Mouse (Mus musculus) lung, embryonic 16.5 days (tissue): ENCODE measurements around the gene Cilp. TPM values are rescaled to one million over a fixed set of nuclear protein-coding genes. Genes with fewer than 3 reads are reported as not detected.

ENCODE experiments used
- ATAC-seq: fragments of 200-750 bp; cut with Nextera tagmentation; 2 replicates; pipeline ENCODE4 v1.8.0; 2017; ENCODE audit warnings: low read depth, mild to moderate bottlenecking, moderate library complexity
- H3K27ac ChIP-seq: fragments of 300-500 bp; sonication (generic); 2 replicates; pipeline ENCODE4 v1.5.1; 2014; ENCODE audit warnings: mild to moderate bottlenecking, control low read depth, low read length
- H3K27me3 ChIP-seq: fragments of 300-500 bp; sonication (generic); 2 replicates; pipeline ENCODE4 v1.6.1; 2014; ENCODE audit warnings: low read depth, low read length, mixed read lengths; ENCODE audit not compliant: control insufficient read depth, insufficient read depth
- H3K36me3 ChIP-seq: fragments of 300-500 bp; sonication (generic); 2 replicates; pipeline ENCODE4 v1.6.1; 2014; ENCODE audit warnings: low read length; ENCODE audit not compliant: control insufficient read depth, insufficient read depth
- H3K4me1 ChIP-seq: fragments of 300-500 bp; sonication (generic); replicated peaks from 2 replicates; pipeline ENCODE4 v1.6.1; 2014; ENCODE audit warnings: low read length, mixed read lengths; ENCODE audit not compliant: control insufficient read depth, insufficient read depth
- H3K4me2 ChIP-seq: fragments of 300-500 bp; sonication (generic); 2 replicates; pipeline ENCODE4 v1.6.1; 2014; ENCODE audit warnings: low read depth, low read length, control low read depth
- H3K4me3 ChIP-seq: fragments of 300-500 bp; sonication (generic); 2 replicates; pipeline ENCODE4 v1.5.1; 2014; ENCODE audit warnings: mild to moderate bottlenecking, low read length, control low read depth
- H3K9ac ChIP-seq: fragments of 300-500 bp; sonication (generic); 2 replicates; pipeline ENCODE4 v1.6.1; 2014; ENCODE audit warnings: low read length, control low read depth
- H3K9me3 ChIP-seq: fragments of 300-500 bp; sonication (generic); 2 replicates; pipeline ENCODE4 v1.6.1; 2016; ENCODE audit warnings: low read length; ENCODE audit not compliant: control insufficient read depth
- WGBS: fragments of 180-500 bp; shearing (Covaris S2); extraction: QIAGEN DNeasy Blood & Tissue Kit; methylation state at CpG from one replicate; pipeline ENCODE4 v1.1.7; 2014; 5-methylcytosine and 5-hydroxymethylcytosine counted together
- polyA plus RNA-seq: library from polyadenylated mRNA; unstranded; fragments of >200 nt; fragmentation: Nextera tagmentation; extraction: Ambion mirVana; gene quantifications from 2 replicates; pipeline ENCODE4 v1.2.1, GENCODE M21; 2015

The Cilp gene
- polyA plus RNA-seq, 1 experiment from 2014 or later: 0.19 TPM

DNA sequence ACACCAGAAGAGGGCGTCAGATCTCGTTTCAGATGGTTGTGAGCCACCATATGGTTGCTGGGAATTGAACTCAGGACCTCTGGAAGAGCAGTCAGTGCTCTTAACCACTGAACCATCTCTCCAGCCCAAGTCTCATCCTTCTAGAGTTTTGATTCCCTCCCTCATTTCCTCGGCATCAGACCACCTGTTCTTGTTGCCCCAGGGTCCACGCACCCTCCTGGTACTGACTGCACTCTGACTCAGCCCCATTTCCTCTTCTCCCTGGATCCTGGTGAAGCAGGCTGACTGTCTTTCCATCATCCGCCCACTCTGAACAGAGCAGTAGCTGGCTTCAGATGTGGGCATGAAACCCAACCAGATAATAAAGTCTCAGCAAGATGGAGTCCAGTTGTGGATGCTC is 23.0 kb upstream of the Cilp start:
- no peak overlapping the region for H3K9ac ChIP-seq
- no peak overlapping the region for H3K4me2 ChIP-seq
- H3K27ac ChIP-seq: no peak overlapping the region
- no peaks in the 10 kb centered on the region for H3K36me3 ChIP-seq
- no peaks in the 10 kb centered on the region for H3K9me3 ChIP-seq
- WGBS: 63% methylated on average over 5 of the region's 5 CpGs
- H3K27me3 ChIP-seq: no peaks in the 10 kb centered on the region
- ATAC-seq: no peak
- H3K4me1 ChIP-seq: peaks cover 8% of the 10 kb centered on the region
- no peak overlapping the region for H3K4me3 ChIP-seq

GRCm38 (mm10) chr9:65243249-65243648 is 21.7 kb upstream of the Cilp start:
- H3K4me3 ChIP-seq: no peak overlapping the region
- H3K9me3 ChIP-seq: no peaks in the 10 kb centered on the region
- no peaks in the 10 kb centered on the region for H3K36me3 ChIP-seq
- 0 out of 2 replicates have a peak overlapping the region, but pooled peaks have one; percentile 3 for H3K27ac ChIP-seq
- H3K9ac ChIP-seq: no peak overlapping the region
- H3K4me1 ChIP-seq: peaks cover 12% of the 10 kb centered on the region
- peak; percentile 56 for ATAC-seq
- 34% methylated on average over 4 of the region's 4 CpGs for WGBS
- no peak overlapping the region for H3K4me2 ChIP-seq
- no peaks in the 10 kb centered on the region for H3K27me3 ChIP-seq

DNA sequence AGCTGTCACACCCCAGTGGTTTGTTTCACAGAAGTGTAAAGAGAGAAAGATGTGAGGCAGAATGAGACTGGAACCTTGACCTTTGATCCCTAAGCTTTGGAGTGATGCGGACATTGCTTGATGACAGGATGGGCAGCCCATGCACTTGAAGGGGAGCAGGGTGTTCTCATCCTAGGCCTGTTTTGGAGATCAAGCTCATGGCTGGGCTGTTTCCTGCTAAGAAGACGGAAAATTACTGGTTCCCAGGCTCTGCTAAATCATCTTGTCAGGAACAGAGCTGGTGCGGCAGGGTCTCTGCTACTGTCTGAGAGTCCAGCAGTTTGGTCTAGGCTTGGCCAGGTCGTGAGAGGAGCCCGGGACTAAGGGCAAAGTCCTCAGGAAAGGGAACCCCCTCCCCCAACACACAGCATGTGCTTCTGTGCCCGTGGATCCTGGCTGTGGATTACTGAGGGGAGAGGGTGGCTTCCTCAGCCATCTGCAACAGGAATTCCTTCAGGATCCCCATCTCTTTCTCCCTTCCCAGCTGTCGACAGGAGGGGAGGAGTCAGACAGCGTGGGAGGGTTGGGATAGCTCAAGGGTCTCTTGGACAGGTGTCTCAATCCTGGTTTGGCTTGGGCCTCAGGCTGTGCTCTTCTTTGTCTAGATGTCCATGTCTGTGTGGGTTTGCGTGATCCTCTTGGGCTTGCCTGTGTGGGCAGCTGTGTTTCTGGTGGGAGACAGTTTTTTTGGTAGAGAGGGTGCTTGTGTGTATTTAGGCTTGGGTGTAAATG is 20.8 kb upstream of the Cilp start:
- H3K36me3 ChIP-seq: no peaks in the 10 kb centered on the region
- no peaks in the 10 kb centered on the region for H3K27me3 ChIP-seq
- H3K9ac ChIP-seq: no peak overlapping the region
- H3K4me3 ChIP-seq: no peak overlapping the region
- H3K4me1 ChIP-seq: peaks cover 10% of the 10 kb centered on the region
- H3K9me3 ChIP-seq: no peaks in the 10 kb centered on the region
- H3K27ac ChIP-seq: no peak overlapping the region
- ATAC-seq: no peak
- 39% methylated on average over 9 of the region's 9 CpGs for WGBS
- no peak overlapping the region for H3K4me2 ChIP-seq

- peak; percentile 45; the same call in 1 of the 2 replicates for ATAC-seq
- H3K27ac ChIP-seq: no peak overlapping the region
These were observed 17.2 kb upstream of the Cilp start for GRCm38 (mm10) chr9:65247502-65248376.

GRCm38 (mm10) chr9:65248377-65248690 is 16.6 kb upstream of the Cilp start:
- H3K4me3 ChIP-seq: no peak overlapping the region
- H3K9me3 ChIP-seq: no peaks in the 10 kb centered on the region
- no peak overlapping the region for H3K9ac ChIP-seq
- ATAC-seq: 0 out of 2 replicates have a peak, but pooled peaks have one; percentile 20
- no peaks in the 10 kb centered on the region for H3K36me3 ChIP-seq
- H3K4me1 ChIP-seq: peaks cover 8% of the 10 kb centered on the region
- no peak overlapping the region for H3K27ac ChIP-seq
- no peak overlapping the region for H3K4me2 ChIP-seq
- 66% methylated on average over 5 of the region's 5 CpGs for WGBS
- H3K27me3 ChIP-seq: no peaks in the 10 kb centered on the region

More at GRCm38 (mm10) chr9:65247502-65248376, 17.2 kb upstream of the Cilp start:
- Histone ChIP-seq H3K9ac (no peak overlapping the region), H3K4me1 (peaks cover 10% of the 10 kb centered on the region), H3K9me3 (no peaks in the 10 kb centered on the region), H3K27me3 (no peaks in the 10 kb centered on the region), H3K4me2 (no peak overlapping the region), H3K4me3 (no peak overlapping the region), H3K36me3 (no peaks in the 10 kb centered on the region)
- 55% methylated on average over 16 of the region's 16 CpGs for WGBS

DNA sequence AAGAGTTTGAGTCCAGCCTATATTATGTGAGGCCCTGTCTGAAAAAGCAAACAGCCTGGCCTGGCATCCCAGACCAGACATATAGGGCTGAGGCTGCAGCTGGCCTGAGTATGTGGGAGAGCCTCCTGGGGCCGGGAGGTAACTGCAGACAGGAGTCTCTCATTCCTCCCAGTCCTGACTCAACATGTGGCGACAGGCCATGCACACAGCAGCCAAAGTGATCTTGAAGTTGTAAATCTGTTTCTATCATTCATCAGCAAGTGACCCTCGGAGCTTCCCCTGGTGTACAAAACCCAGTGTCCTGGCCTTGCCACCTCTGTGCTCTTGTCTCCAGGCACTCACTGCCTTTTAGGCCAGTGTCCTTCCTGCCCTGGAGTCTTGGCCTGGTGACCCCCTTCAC is 13.0 kb upstream of the Cilp start:
- Histone ChIP-seq H3K4me2 (no peak overlapping the region), H3K36me3 (no peaks in the 10 kb centered on the region), H3K9ac (no peak overlapping the region), H3K4me1 (peaks cover 3% of the 10 kb centered on the region; the same call in 1 of the 2 replicates), H3K27me3 (no peaks in the 10 kb centered on the region), H3K4me3 (no peak overlapping the region), H3K27ac (no peak overlapping the region), H3K9me3 (no peaks in the 10 kb centered on the region)
- 59% methylated on average over 3 of the region's 3 CpGs for WGBS
- ATAC-seq: no peak

DNA sequence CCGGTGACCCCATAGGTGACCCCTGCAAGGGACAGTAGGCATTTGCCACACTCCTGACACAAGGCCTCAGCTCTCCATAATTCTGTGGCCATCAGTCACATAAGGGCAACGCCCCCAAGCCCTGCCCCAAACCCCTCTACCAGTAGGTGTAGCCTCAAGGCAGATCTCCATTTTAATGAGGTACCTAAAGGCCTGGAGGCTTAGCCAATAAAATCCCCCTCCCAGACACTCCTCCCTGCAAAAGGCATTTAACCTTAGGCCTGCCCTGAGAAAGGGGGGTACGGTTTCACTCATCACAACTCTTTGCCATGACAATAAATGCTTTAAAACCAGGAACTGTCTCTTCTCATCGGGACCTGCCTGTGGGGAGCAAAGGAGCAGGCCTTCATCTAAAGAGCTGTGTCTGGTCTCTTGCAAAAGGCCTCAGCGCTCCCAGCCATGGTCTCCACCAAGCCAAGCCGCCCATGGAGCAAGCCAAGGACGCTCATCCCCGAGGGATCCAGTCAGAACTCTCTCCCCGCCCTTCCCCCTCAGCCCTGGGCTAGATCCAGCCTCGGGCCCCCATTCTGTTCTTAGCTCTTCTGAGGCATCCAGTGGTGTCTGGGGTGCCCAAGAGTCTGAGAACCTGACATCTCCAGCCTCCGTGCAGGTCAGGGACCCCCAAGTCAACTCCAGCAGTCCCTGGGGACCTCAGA is 8.9 kb upstream of the Cilp start:
- ATAC-seq: no peak
- H3K27me3 ChIP-seq: no peaks in the 10 kb centered on the region
- WGBS: 73% methylated on average over 11 of the region's 11 CpGs

GRCm38 (mm10) chr9:65257218-65257910 is 7.6 kb upstream of the Cilp start:
- H3K4me1 ChIP-seq: no peaks in the 10 kb centered on the region
- WGBS: 63% methylated on average over 9 of the region's 9 CpGs
- H3K27ac ChIP-seq: no peak overlapping the region
- H3K4me3 ChIP-seq: no peak overlapping the region
- no peaks in the 10 kb centered on the region for H3K9me3 ChIP-seq
- no peak overlapping the region for H3K4me2 ChIP-seq
- H3K9ac ChIP-seq: no peak overlapping the region
- ATAC-seq: no peak
- no peaks in the 10 kb centered on the region for H3K36me3 ChIP-seq
- no peaks in the 10 kb centered on the region for H3K27me3 ChIP-seq

More for the DNA sequence above, 8.9 kb upstream of the Cilp start:
- no peak overlapping the region for H3K4me3 ChIP-seq
- no peaks in the 10 kb centered on the region for H3K4me1 ChIP-seq
- no peak overlapping the region for H3K27ac ChIP-seq
- no peak overlapping the region for H3K9ac ChIP-seq
- no peaks in the 10 kb centered on the region for H3K36me3 ChIP-seq
- H3K9me3 ChIP-seq: no peaks in the 10 kb centered on the region
- H3K4me2 ChIP-seq: no peak overlapping the region
